Mouse (Mus musculus) lung, adult 2 months (tissue): Measurements from ENCODE around the gene 2310034G01Rik.
A peak's percentile ranks its signal among the peaks of the same experiment; 100 is the strongest.

Source experiments
- CTCF ChIP-seq: fragments of 200-500 bp; IDR thresholded peaks from 2 replicates; pipeline ENCODE4 v1.5.1; 2011; ENCODE audit warnings: mild to moderate bottlenecking, low read length, control low read depth; ENCODE audit not compliant: insufficient read depth
- POLR2A ChIP-seq: fragments of 200-500 bp; IDR thresholded peaks from 2 replicates; pipeline ENCODE4 v1.6.1; 2011; ENCODE audit warnings: low read depth, mild to moderate bottlenecking, control low read depth, low read length, borderline replicate concordance; ENCODE audit errors: extremely low read depth

GRCm38 (mm10) chr19:46308706-46309435 is 41.2 kb downstream of the 2310034G01Rik start:
- TF ChIP-seq POLR2A (peak; percentile 25; the same call in 1 of the 2 replicates), CTCF (peak; percentile 93)
